Mouse (Mus musculus) midbrain, embryonic 13.5 days (tissue): Measurements from ENCODE around the gene Cdh16. TPM values are rescaled to one million over a fixed set of nuclear protein-coding genes. Genes with fewer than 3 reads are reported as not detected.
"Not testable (repeated sequence)": the region's sequence is repeated elsewhere in the genome, so short reads cannot be mapped to it uniquely, and the experiment has no call there.

Experiments used
- ATAC-seq: fragments of 200-750 bp; cut with Nextera tagmentation; 2 replicates; pipeline ENCODE4 v1.8.0; 2017; ENCODE audit warnings: mild to moderate bottlenecking, moderate TSS enrichment, moderate library complexity
- H3K27ac ChIP-seq: fragments of 300-500 bp; sonication (generic); 2 replicates; pipeline ENCODE4 v1.5.1; 2015; ENCODE audit warnings: inconsistent platforms, mild to moderate bottlenecking, moderate library complexity
- H3K27me3 ChIP-seq: fragments of 300-500 bp; sonication (generic); 2 replicates; pipeline ENCODE4 v1.6.1; 2015; ENCODE audit warnings: mild to moderate bottlenecking, inconsistent platforms
- H3K36me3 ChIP-seq: fragments of 300-500 bp; sonication (generic); 2 replicates; pipeline ENCODE4 v1.6.1; 2015; ENCODE audit warnings: mild to moderate bottlenecking, inconsistent platforms
- H3K4me1 ChIP-seq: fragments of 300-500 bp; sonication (generic); replicated peaks from 2 replicates; pipeline ENCODE4 v1.6.1; 2015; ENCODE audit warnings: inconsistent platforms
- H3K4me2 ChIP-seq: fragments of 300-500 bp; sonication (generic); replicated peaks from 2 replicates; pipeline ENCODE4 v1.6.1; 2015; ENCODE audit warnings: moderate library complexity, mild to moderate bottlenecking, inconsistent platforms
- H3K4me3 ChIP-seq: fragments of 300-500 bp; sonication (generic); replicated peaks from 2 replicates; pipeline ENCODE4 v1.5.1; 2015; ENCODE audit warnings: mild to moderate bottlenecking, inconsistent platforms
- H3K9ac ChIP-seq: fragments of 300-500 bp; sonication (generic); replicated peaks from 2 replicates; pipeline ENCODE4 v1.6.1; 2015; ENCODE audit warnings: mild to moderate bottlenecking, inconsistent platforms
- H3K9me3 ChIP-seq: fragments of 300-500 bp; sonication (generic); 2 replicates; pipeline ENCODE4 v1.6.1; 2016; ENCODE audit warnings: mild to moderate bottlenecking, inconsistent platforms
- WGBS: fragments of 180-500 bp; shearing (Covaris S2); methylation state at CpG from one replicate; pipeline ENCODE4 v1.1.7; 2015; 5-methylcytosine and 5-hydroxymethylcytosine counted together
- polyA plus RNA-seq: library from polyadenylated mRNA; unstranded; fragments of >200 nt; fragmentation: Nextera tagmentation; extraction: Ambion mirVana; gene quantifications from 2 replicates; pipeline ENCODE4 v1.2.1, GENCODE M21; 2015

The Cdh16 gene
- polyA plus RNA-seq = not detected in 2 replicates

DNA sequence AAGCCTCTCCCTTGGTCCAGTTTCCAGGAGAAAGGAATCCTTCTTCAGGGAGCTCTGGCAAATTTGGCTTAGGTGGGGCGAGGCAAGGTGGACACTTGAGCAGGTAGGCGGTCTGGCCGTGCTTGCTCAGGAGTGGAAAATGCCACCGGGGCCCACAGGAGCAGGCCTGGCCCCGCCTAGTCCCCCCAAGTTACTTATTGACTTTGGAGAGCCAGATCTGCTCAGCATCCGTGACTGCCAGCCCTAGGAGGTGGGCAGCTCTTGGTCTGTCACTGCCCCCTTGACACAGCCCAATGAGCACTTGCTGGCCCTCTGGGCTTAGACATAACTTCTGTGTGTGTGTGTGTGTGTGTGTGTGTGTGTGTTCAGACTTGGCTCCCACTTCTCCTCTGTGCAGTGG lies at the start of gene Cdh16:
Cdh16 (minus strand) TSS at position 236 of the 400 bp plus-strand sequence.
- no peak within 1 kb of the TSS for H3K9ac ChIP-seq
- H3K4me3 ChIP-seq = no peak within 1 kb of the TSS
- no peaks in the 10 kb centered on the region for H3K9me3 ChIP-seq
- H3K36me3 ChIP-seq = no peaks in the 10 kb centered on the region
- no peaks in the 10 kb centered on the region for H3K4me1 ChIP-seq
- peaks cover 5% of the 10 kb centered on the region for H3K27me3 ChIP-seq
- WGBS = 79% methylated on average over 6 of the region's 6 CpGs
- no peak for ATAC-seq
- no peak within 1 kb of the TSS for H3K27ac ChIP-seq
- H3K4me2 ChIP-seq = no peak within 1 kb of the TSS

GRCm38 (mm10) chr8:104655614-104656013 lies 31.4 kb upstream of the Cdh16 start:
- Histone ChIP-seq H3K27me3 (no peaks in the 10 kb centered on the region), H3K36me3 (no peaks in the 10 kb centered on the region), H3K4me1 (no peaks in the 10 kb centered on the region), H3K9me3 (no peaks in the 10 kb centered on the region), H3K4me2 (no peak overlapping the region), H3K4me3 (no peak overlapping the region), H3K9ac (no peak overlapping the region), H3K27ac (no peak overlapping the region)
- ATAC-seq = no peak
- 76% methylated on average over 4 of the region's 4 CpGs for WGBS

DNA sequence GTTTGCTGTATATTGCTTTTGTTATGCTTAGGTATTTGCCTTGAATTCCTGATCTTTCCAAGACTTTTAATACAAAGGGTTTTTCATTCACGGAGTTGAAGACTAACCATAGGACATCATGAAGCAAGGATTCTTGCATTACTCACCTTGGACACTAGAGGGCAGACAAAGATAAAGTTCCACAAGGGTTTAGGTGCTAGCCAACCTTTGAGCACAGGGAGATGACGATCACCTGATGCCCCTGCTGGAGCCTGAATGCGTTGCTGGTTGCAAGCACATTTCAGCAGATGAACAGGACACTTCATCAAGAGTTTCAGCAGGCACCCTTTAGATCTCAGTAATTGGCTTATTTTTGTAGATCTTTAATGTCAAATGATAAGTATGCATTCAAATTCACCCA lies 30.8 kb upstream of the Cdh16 start:
- Histone ChIP-seq H3K4me3 (no peak overlapping the region), H3K4me1 (no peaks in the 10 kb centered on the region), H3K4me2 (no peak overlapping the region), H3K9ac (no peak overlapping the region), H3K27me3 (no peaks in the 10 kb centered on the region), H3K9me3 (no peaks in the 10 kb centered on the region), H3K36me3 (no peaks in the 10 kb centered on the region), H3K27ac (no peak overlapping the region)
- WGBS = 2% methylated on average over 3 of the region's 3 CpGs
- ATAC-seq = peak; percentile 92

GRCm38 (mm10) chr8:104644187-104644586 lies 20.0 kb upstream of the Cdh16 start:
- 72% methylated on average over 3 of the region's 3 CpGs for WGBS
- H3K4me3 ChIP-seq, H3K27ac ChIP-seq, H3K4me2 ChIP-seq, H3K9ac ChIP-seq, H3K27me3 ChIP-seq, H3K9me3 ChIP-seq, ATAC-seq, H3K36me3 ChIP-seq: not testable (repeated sequence)
- H3K4me1 ChIP-seq = peaks cover 22% of the 10 kb centered on the region

- ATAC-seq = peak; percentile 57
- Histone ChIP-seq H3K27ac (peak overlapping the region; percentile 80), H3K4me1 (peaks cover 22% of the 10 kb centered on the region), H3K4me3 (peak overlapping the region; percentile 91), H3K27me3 (no peaks in the 10 kb centered on the region), H3K4me2 (peak overlapping the region; percentile 97), H3K9me3 (no peaks in the 10 kb centered on the region), H3K36me3 (peaks cover 9% of the 10 kb centered on the region), H3K9ac (peak overlapping the region; percentile 89)
- 80% methylated on average over 6 of the region's 6 CpGs for WGBS
Observed at GRCm38 (mm10) chr8:104642324-104642654, 18.1 kb upstream of the Cdh16 start.

GRCm38 (mm10) chr8:104641426-104642323 lies 17.5 kb upstream of the Cdh16 start, which contains the start of gene Ciao2b:
TSS of gene Ciao2b (minus strand) at chr8:104641965.
- Histone ChIP-seq H3K4me2 (peak within 1 kb of the TSS; percentile 97), H3K27me3 (no peaks in the 10 kb centered on the region), H3K4me3 (peak within 1 kb of the TSS; percentile 91), H3K36me3 (peaks cover 9% of the 10 kb centered on the region), H3K27ac (peak within 1 kb of the TSS; percentile 80), H3K9me3 (no peaks in the 10 kb centered on the region), H3K4me1 (peaks cover 22% of the 10 kb centered on the region), H3K9ac (peak within 1 kb of the TSS; percentile 89)
- under 1% methylated on average over 66 of the region's 66 CpGs for WGBS
- ATAC-seq = peak; percentile 97

DNA sequence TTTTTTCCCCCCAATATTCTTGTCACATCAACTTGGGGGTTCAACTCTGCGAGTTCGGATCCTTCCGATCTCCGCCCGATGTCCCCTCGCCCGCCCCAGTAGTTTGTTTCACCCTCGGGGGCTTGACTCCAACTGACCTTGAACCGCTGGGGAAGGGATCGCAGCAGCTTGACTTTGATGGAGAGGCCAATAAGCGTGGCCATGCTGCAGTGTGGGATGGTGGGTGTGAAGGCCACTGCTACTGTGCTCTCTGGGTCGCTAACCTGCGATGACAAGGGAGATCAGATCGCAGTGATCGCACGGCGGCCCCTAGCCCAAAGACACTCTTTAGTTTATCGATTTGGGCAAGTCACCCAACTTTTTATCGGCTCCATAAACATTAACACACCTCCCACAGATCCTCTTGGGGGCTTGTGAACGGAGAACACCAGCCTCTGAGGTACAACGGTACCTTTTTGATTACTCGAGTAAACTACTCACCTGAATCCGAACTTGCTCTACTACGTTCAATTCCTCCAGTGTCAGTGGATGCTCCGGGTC lies 16.7 kb upstream of the Cdh16 start:
- ATAC-seq = no peak; the same call in 1 of the 2 replicates
- Histone ChIP-seq H3K4me3 (peak overlapping the region; percentile 91), H3K27ac (0 out of 2 replicates have a peak overlapping the region, but pooled peaks have one; percentile 80), H3K4me1 (peaks cover 22% of the 10 kb centered on the region), H3K9ac (peak overlapping the region; percentile 89), H3K4me2 (peak overlapping the region; percentile 97), H3K27me3 (no peaks in the 10 kb centered on the region), H3K9me3 (no peaks in the 10 kb centered on the region), H3K36me3 (peaks cover 14% of the 10 kb centered on the region)
- WGBS = 16% methylated on average over 25 of the region's 25 CpGs

DNA sequence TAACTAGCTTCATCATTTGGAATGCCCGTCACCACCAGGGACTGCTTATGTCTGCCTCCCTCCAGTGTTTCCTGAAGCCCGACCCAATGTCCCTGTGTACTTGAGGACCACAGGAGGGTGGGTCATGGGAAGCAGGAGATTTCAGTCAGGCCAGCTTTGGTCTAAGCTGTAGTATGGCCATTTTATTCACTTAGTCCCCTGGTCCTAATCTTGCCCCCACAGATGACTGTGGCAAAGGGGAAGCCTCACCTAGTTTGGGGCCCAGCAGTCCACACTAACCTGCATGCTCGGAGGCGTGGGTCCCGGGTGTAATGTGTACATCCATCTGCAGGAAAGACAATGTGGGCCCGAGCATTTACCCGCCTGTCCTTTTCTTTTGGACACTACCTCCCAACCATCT lies 16.0 kb upstream of the Cdh16 start:
- Histone ChIP-seq H3K9ac (peak overlapping the region; percentile 89), H3K4me3 (peak overlapping the region; percentile 91), H3K27ac (no peak overlapping the region), H3K4me1 (peaks cover 22% of the 10 kb centered on the region), H3K27me3 (no peaks in the 10 kb centered on the region), H3K9me3 (no peaks in the 10 kb centered on the region), H3K36me3 (peaks cover 21% of the 10 kb centered on the region), H3K4me2 (peak overlapping the region; percentile 97)
- WGBS = 90% methylated on average over 7 of the region's 7 CpGs
- no peak for ATAC-seq

DNA sequence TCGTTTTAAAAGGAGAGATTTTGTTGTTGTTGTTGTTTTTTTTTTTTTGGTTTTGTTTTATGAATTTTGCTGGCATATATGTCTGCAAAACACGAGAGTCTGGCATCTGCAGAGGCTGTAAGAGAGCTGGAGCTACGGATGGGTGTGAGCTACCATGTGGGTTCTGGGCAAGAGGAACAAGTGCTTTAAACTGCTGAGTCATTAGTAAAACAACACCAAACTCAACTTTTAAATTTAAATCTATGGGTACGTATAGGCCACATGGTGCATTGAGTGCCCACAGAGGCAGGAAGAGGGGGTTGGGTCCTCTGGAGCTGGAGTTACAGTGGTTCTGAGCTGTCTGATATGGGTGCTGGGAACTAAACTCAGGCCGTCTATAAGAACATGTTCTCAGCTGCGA lies 13.8 kb upstream of the Cdh16 start:
- Histone ChIP-seq H3K4me2 (no peak overlapping the region), H3K9ac (no peak overlapping the region), H3K27me3 (no peaks in the 10 kb centered on the region), H3K4me3 (no peak overlapping the region), H3K9me3 (no peaks in the 10 kb centered on the region), H3K27ac (no peak overlapping the region), H3K4me1 (peaks cover 24% of the 10 kb centered on the region), H3K36me3 (peaks cover 25% of the 10 kb centered on the region)
- WGBS = 90% methylated on average over 6 of the region's 6 CpGs
- ATAC-seq = no peak

DNA sequence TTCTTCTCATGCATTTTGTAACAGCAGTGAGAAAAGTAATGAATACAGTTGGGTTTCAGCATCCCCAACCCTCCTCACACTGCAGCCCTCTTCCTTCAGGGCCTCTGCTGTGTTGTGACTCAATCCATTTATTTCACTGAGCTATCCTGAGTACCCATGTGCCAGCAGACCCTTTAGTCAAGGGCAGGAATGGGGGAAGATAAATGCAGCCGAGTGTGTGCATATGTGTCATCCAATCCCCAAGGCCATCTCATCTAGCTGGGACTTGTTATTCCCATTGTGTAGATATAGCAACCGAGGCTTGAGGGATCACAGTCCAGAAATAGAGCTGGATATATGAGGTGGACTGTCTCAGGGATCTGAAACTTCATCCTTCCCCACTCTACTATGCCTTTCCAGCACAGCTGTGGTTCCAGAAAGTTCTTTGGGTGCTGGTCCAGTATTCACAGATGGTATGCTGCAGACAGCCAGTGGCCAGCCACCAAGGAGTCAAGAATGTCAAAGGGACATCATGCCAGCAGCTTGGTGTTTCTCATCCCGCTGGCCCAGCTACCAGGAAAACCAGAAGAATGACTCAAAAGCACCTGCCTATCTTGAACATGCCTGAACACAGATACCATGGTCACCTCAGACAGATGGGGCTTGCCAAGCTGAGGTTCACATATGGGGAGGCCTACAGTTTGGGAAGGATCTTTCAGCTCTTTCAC lies 11.0 kb upstream of the Cdh16 start:
- no peak for ATAC-seq
- Histone ChIP-seq H3K4me1 (peaks cover 15% of the 10 kb centered on the region), H3K27ac (no peak overlapping the region), H3K27me3 (peaks cover 18% of the 10 kb centered on the region), H3K4me2 (no peak overlapping the region), H3K4me3 (no peak overlapping the region), H3K9ac (no peak overlapping the region), H3K36me3 (peaks cover 25% of the 10 kb centered on the region), H3K9me3 (no peaks in the 10 kb centered on the region)
- 95% methylated on average over 3 of the region's 3 CpGs for WGBS

- H3K4me2 ChIP-seq = no peak overlapping the region
- H3K9ac ChIP-seq = no peak overlapping the region
- H3K4me3 ChIP-seq = no peak overlapping the region
- ATAC-seq = no peak
- WGBS = 66% methylated on average over 9 of the region's 9 CpGs
- H3K36me3 ChIP-seq = peaks cover 16% of the 10 kb centered on the region
- H3K27ac ChIP-seq = no peak overlapping the region
- H3K9me3 ChIP-seq = no peaks in the 10 kb centered on the region
- peaks cover 30% of the 10 kb centered on the region for H3K27me3 ChIP-seq
- peaks cover 10% of the 10 kb centered on the region for H3K4me1 ChIP-seq
Observed at GRCm38 (mm10) chr8:104633156-104633744, 9.1 kb upstream of the Cdh16 start.

DNA sequence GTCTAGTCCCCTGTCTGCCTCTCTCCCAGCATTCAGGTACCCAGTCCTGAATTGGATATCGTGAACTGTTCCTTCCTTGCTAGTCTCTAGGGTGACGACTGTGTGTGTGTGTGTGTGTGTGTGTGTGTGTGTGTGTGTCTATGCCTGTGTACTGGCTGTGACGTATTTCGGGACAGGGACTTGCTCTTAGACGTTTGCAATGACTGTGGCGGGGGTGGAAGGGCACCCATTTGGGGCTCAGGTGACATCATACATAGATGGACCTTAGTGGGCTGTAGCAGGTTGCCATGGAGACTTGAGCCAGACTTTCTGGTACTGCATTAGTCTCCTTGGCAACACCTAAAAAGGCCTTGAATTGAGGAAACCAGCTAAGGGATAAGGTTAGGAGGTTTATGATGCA lies 8.3 kb upstream of the Cdh16 start:
- no peak for ATAC-seq
- Histone ChIP-seq H3K4me3 (no peak overlapping the region), H3K4me1 (peaks cover 10% of the 10 kb centered on the region), H3K9me3 (no peaks in the 10 kb centered on the region), H3K36me3 (peaks cover 16% of the 10 kb centered on the region), H3K27ac (no peak overlapping the region), H3K9ac (no peak overlapping the region), H3K27me3 (peaks cover 30% of the 10 kb centered on the region), H3K4me2 (no peak overlapping the region)
- WGBS = 53% methylated on average over 6 of the region's 6 CpGs
